Mouse (Mus musculus) erythroblast, embryonic 14.5 days (primary cell): ENCODE results near the gene Drap1. TPM values are rescaled to one million over a fixed set of nuclear protein-coding genes. Genes with fewer than 3 reads are reported as not detected.

Source experiments
- H3K27me3 ChIP-seq: 2 replicates; pipeline ENCODE4 v1.6.1; 2012; ENCODE audit warnings: inconsistent platforms; ENCODE audit not compliant: control insufficient read depth
- H3K36me3 ChIP-seq: 2 replicates; pipeline ENCODE4 v1.6.1; 2012; ENCODE audit warnings: mild to moderate bottlenecking, inconsistent platforms; ENCODE audit not compliant: control insufficient read depth
- H3K4me1 ChIP-seq: 2 replicates; pipeline ENCODE4 v1.6.1; 2012; ENCODE audit warnings: inconsistent platforms; ENCODE audit not compliant: control insufficient read depth
- H3K4me3 ChIP-seq: replicated peaks from 2 replicates; pipeline ENCODE3; 2012; ENCODE audit warnings: moderate library complexity, mild to moderate bottlenecking, inconsistent platforms
- H3K9me3 ChIP-seq: 2 replicates; pipeline ENCODE4 v1.6.1; 2012; ENCODE audit warnings: low read length, inconsistent platforms, mixed read lengths; ENCODE audit not compliant: control insufficient read depth
- GATA1 ChIP-seq: IDR thresholded peaks from 2 replicates; pipeline ENCODE4 v1.6.1; 2012; ENCODE audit warnings: low read length, inconsistent platforms, mixed read lengths
- TAL1 ChIP-seq: IDR thresholded peaks from 3 replicates; pipeline ENCODE4 v1.6.1; 2012; ENCODE audit warnings: low read length, inconsistent platforms, mixed read lengths
- polyA plus RNA-seq: library from polyadenylated mRNA; stranded (reverse); fragments of >175 nt; gene quantifications from 2 replicates; pipeline ENCODE4 v1.2.3, GENCODE M21; 2012

Gene Drap1
- polyA plus RNA-seq, 1 experiment, result 25.1 TPM

DNA sequence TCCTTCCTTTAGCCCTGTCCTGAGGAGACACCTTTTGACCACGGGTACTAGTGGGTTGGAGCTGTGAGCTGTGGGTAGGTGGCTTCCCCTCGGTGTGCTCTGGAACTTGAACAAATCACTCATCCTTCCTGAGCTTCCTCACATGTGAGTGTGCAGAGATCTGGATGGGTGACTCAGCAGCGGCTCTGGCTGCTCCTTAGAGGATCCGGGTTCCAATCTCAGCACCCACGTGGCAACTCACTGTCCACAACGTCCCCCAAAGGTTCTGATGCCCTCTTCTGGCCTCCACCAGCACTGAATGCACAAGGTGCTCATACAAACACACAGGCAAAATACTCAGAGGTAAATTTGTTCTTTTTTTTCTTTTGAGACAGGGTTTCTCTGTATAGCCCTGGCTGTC, 27.0 kb upstream of the Drap1 start:
- Histone ChIP-seq H3K27me3 (peaks cover 50% of the 10 kb centered on the region), H3K9me3 (peaks cover 9% of the 10 kb centered on the region), H3K4me1 (peaks cover 42% of the 10 kb centered on the region), H3K36me3 (peaks cover 7% of the 10 kb centered on the region), H3K4me3 (no peak overlapping the region)
- TF ChIP-seq GATA1, result no peak

DNA sequence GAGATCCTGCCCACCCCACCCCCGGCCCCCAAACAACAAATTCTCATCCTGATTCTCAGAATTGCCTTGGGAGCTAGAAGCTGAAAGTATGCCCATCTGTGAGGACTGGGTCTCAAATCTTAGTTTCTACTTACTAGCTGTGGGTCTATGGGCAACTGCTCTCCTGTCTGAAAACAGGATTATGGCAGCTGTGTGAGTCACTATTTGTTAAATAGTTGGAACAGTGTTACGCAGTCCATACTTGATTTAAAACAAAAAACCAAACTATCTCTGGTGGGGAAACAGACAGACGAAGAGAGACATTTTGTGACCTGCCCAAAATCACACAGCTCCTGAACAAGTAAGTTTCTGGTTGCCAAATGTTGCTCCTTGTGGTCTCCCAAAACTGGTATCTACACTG, 24.9 kb upstream of the Drap1 start:
- TF ChIP-seq TAL1 (no peak), GATA1 (no peak)
- no peak overlapping the region for H3K4me3 ChIP-seq
- H3K9me3 ChIP-seq, result peaks cover 9% of the 10 kb centered on the region
- peaks cover 23% of the 10 kb centered on the region for H3K4me1 ChIP-seq
- peaks cover 64% of the 10 kb centered on the region for H3K27me3 ChIP-seq
- H3K36me3 ChIP-seq, result peaks cover 2% of the 10 kb centered on the region

DNA sequence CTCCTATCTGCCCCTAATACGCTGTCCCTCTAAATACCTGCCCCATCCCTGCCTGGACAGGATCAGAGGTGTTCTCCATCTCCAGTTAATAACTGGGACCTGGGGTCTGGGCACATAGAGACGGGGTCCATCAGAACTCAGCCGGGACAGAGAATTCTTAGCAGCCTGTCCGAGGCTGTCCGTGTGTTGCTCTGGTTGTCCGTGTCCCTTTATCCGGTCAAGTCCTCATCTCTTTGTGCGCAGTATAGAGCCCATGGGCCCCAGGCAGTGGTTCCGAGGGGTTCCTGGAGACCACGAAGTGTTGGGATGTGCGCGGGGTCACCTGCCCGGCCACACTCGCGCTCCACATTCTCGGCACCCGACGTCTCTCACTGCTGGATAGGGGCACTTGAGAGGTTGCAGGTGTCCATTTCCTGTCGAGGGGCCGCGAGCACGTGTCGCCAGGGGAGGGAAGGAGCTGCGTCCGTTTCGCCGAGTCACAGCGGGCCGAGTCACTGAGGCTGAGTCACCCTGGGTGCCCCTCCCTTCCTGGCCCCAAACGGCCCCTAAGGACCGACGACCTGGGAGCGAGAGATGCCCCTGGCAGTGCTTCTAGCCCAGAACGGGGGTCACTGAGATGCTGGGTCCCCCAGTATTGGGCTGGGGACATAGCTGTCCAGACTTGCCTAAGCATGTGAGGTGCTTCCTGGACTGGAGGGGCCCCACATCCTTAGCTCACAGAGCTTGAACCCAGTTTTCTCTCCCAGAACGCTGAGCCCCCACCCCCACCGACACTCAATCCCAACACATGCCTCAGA, 23.8 kb upstream of the Drap1 start:
- H3K4me1 ChIP-seq, result peaks cover 22% of the 10 kb centered on the region
- no peaks in the 10 kb centered on the region for H3K36me3 ChIP-seq
- H3K27me3 ChIP-seq, result peaks cover 72% of the 10 kb centered on the region
- peaks cover 9% of the 10 kb centered on the region for H3K9me3 ChIP-seq
- TF ChIP-seq TAL1, result no peak
- TF ChIP-seq GATA1, result no peak
- peak overlapping the region; percentile 61 for H3K4me3 ChIP-seq

DNA sequence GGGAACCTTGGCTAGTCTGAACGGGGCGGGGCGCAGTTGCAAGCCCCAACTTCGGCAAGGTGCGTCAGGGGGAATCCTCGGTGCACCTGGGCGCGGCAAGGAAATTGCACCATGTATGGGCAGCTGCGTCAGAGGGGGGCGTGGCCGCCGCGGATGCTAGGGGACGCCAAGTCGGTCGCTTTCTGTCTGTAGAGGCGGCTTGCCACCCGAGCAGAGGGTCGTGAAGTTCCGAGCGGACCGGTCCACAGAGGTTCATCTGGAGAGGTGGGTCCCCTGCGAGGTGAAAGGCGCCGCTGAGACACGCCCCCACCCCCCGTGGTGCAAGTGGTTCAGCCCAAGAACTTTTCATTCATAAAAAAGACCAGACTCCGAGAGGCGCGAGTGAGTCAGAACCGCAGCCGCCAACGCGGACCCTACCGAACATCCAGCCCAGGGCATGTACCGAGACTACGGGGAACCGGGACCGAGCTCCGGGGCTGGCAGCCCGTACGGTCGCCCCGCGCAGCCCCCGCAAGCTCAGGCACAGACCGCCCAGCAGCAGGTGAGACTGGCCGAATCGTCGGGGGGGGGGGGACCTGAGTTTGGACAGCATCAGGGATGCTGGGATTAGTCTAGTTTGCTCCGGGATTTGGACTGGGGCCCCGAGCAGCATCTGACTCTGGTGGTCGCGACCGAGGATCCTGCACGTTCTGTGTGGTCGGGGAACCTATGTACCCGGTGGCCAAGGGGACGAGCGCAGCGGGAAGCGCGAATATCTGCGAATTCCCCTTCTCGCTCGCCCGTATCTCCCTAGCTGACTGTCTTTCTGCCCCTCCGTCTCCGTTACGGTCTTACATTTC, 23.0 kb upstream of the Drap1 start, which contains the start of gene Fosl1:
Fosl1 (plus strand) TSS at position 33 of the 839 bp plus-strand sequence.
- H3K4me1 ChIP-seq, result peaks cover 22% of the 10 kb centered on the region
- TF ChIP-seq TAL1 (no peak), GATA1 (no peak)
- peaks cover 9% of the 10 kb centered on the region for H3K9me3 ChIP-seq
- H3K27me3 ChIP-seq, result peaks cover 72% of the 10 kb centered on the region
- peak within 1 kb of the TSS; percentile 61 for H3K4me3 ChIP-seq
- H3K36me3 ChIP-seq, result no peaks in the 10 kb centered on the region

DNA sequence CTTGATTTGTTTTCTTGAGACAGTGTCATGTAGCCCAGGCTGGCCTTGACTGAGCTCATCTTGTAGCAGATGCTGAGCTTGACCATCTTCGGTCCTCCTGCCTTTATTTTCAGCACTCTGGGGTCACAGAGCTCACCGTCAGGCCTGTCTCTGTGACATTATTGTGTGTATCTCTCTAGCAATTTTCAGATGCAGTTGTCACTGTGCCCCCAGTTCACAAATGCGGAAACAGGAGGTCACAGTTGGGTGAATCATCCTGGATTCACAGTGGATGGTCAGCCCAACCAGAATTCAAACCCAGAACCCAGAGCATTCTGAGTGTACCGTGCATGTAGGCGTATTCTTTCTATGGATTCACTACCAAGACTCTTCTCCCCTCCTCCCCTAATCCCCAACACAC, 21.0 kb upstream of the Drap1 start:
- Histone ChIP-seq H3K4me3 (no peak overlapping the region), H3K36me3 (no peaks in the 10 kb centered on the region), H3K27me3 (peaks cover 71% of the 10 kb centered on the region), H3K4me1 (peaks cover 22% of the 10 kb centered on the region), H3K9me3 (peaks cover 11% of the 10 kb centered on the region)
- no peak for TF ChIP-seq TAL1
- no peak for TF ChIP-seq GATA1

DNA sequence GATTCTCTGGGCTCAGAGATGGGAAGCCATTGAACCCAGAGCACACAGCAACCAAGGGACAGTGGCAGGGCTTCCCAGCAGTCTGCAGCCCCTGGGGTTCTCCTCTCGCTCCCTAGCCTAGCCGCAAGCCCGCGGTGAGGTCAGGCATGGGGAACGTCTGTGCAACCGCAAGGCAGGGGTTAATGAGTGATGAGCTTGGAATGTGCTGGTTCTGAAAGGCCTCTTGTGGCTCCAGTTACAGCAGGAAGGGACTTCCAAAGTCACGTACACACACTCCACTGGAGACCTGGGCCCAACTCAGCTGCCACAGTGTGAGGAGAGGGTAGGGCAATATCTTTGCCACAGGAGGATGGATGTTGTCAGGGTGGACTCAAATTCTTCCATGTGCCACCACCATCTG, 20.2 kb upstream of the Drap1 start:
- no peaks in the 10 kb centered on the region for H3K36me3 ChIP-seq
- peaks cover 22% of the 10 kb centered on the region for H3K4me1 ChIP-seq
- H3K27me3 ChIP-seq, result peaks cover 66% of the 10 kb centered on the region
- TF ChIP-seq GATA1 (no peak), TAL1 (no peak)
- H3K4me3 ChIP-seq, result no peak overlapping the region
- peaks cover 17% of the 10 kb centered on the region for H3K9me3 ChIP-seq

DNA sequence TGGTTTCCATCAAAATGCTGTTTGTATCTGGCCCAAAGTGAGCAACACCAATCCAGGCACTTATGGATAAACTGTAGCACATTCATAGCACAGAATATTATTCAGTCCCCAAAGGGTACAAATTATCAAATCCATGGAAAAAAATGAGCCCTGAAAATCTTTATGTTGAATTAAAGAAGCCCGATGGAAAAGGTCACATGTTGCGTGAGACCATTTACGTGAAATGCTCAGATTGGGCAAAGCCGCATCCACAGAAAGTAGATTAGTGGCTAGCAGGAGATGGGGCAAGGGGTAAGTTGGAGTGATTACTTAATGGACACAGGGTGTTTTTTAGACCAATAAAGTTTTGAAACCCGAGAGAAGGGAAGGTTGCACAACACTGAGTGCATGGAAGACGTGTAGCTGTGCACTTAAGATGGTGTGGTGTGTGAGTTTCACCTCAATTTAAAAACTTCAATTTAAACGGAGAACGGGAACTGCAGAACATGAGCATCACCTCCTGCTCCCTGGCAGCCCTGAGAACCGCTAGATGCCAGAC, 19.7 kb upstream of the Drap1 start:
- peaks cover 17% of the 10 kb centered on the region for H3K9me3 ChIP-seq
- TF ChIP-seq TAL1, result no peak
- no peak for TF ChIP-seq GATA1
- peaks cover 61% of the 10 kb centered on the region for H3K27me3 ChIP-seq
- no peaks in the 10 kb centered on the region for H3K36me3 ChIP-seq
- H3K4me3 ChIP-seq, result no peak overlapping the region
- peaks cover 22% of the 10 kb centered on the region for H3K4me1 ChIP-seq

DNA sequence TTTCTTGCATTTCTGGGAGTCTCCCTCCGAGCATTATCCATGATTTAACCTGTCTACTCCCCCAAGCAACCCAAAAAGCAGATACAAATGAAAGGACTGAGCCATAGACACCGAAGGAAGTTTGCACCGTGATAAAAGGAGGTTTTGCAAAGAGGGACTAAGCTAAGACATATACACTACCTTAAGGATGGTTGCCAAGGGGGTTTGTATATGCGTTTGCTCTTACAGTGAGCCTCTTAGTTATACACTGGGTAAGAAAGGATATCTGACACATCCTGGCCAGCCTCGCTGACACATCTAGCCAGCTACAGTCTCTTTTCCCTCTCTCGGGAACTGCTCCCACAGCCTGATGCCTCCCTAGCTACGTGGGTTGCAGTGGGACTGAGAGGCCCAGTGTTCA, 9.2 kb upstream of the Drap1 start:
- TF ChIP-seq TAL1 (no peak), GATA1 (no peak)
- Histone ChIP-seq H3K9me3 (no peaks in the 10 kb centered on the region), H3K4me1 (peaks cover 11% of the 10 kb centered on the region), H3K36me3 (no peaks in the 10 kb centered on the region), H3K27me3 (peaks cover 16% of the 10 kb centered on the region), H3K4me3 (no peak overlapping the region)
